Mouse (Mus musculus) bone marrow macrophage, adult 2 months (primary cell): ENCODE results near the gene Supt5.

Source experiments
- CTCF ChIP-seq: IDR thresholded peaks from 2 replicates; pipeline ENCODE4 v1.5.1; 2012; ENCODE audit warnings: low read depth, mild to moderate bottlenecking, low read length, moderate library complexity
- POLR2A ChIP-seq: IDR thresholded peaks from 2 replicates; pipeline ENCODE4 v1.6.1; 2012; ENCODE audit warnings: mild to moderate bottlenecking, low read depth, low read length, borderline replicate concordance

DNA sequence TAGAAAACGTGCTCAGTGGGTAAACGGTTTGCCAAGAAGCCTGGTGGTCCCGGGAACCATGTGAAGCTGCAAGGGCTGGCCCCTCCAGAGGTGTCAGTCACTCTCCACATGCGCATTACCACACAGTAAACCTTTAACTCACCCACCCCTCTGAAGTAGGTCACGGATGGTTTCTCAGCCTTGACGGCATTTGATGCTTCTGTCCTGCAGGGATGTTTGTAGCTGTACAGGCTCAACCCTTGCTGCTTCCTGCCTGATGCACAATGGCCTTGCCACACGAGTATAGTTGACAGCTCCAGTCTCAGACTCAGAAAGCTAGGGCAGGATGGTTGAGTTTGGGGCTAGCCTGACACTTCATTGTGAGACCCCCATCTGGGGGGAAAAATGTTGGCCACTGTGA lies 57.9 kb downstream of the Supt5 start:
- TF ChIP-seq CTCF (no peak), POLR2A (no peak)
